Mouse (Mus musculus) fibroblast of lung, adult 2 months (primary cell): ENCODE measurements around the gene Vmn1r44.
"Not testable (repeated sequence)": the region's sequence is repeated elsewhere in the genome, so short reads cannot be mapped to it uniquely, and the experiment has no call there.

ENCODE experiments used
- DNase-seq: peaks from one replicate; pipeline ENCODE4 v3.0.0-alpha.2; 2011; ENCODE audit warnings: low read depth

Vmn1r44 gene

DNA sequence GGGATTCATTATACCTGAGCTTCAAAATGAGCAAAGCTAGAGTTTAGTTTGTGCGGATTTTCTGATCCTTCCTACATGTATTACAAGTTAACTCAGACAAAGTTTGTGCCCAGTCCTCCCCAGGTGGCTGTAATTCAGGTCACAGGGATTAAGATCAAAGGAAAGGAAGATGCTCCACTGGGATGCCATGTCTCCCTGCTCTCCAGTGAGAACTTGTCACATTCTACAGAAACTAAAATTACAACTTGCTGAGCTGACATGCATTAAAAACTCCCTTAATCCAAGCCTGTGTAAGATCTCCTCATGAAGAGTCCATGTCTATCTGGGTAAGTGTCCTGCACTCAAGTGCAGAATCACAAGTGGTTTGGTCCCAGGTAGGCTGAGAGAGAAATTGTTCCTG is at the start of gene Vmn1r44:
Vmn1r44 (plus strand) TSS at position 301 of the 400 bp plus-strand sequence.
- no peak for DNase-seq

DNA sequence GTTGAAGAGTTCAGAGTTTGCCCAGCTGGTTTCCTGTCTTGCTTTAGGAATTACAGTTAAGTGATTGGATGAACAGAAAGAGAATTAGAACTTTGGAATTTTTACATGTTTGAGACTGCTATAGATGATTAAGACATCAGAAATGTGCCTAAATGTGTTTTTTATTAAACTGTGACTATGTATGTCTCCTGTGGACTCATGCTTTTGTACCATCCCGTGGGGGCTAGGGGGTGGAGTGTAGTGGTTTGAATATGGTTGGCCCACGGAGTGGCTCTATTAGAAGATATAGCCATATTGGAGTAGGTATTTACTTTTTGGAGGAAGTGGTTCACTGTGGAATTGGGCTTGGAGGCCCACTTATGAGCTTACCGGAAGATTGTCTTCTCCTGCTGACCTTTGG is 25.9 kb upstream of the Vmn1r44 start:
- no peak for DNase-seq

DNA sequence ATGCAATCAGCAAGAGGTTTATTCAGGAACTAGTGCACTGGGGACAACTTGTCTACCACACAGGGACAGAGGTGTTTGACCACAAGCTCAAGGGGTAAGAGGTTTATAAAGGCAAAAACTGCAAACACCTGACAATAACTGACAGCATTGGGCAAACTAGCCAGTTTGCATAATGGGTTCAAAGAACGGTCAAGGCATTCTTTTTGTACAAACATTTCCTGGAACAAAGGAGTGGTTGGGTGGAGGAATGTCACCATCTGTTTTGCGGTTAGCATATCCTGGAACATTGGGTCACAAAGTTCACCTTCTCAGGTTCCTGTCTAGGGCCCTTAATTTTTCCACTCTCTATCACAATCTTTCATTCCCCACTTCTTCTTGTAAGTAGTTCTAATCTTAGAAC is 23.6 kb upstream of the Vmn1r44 start:
- no peak for DNase-seq

DNA sequence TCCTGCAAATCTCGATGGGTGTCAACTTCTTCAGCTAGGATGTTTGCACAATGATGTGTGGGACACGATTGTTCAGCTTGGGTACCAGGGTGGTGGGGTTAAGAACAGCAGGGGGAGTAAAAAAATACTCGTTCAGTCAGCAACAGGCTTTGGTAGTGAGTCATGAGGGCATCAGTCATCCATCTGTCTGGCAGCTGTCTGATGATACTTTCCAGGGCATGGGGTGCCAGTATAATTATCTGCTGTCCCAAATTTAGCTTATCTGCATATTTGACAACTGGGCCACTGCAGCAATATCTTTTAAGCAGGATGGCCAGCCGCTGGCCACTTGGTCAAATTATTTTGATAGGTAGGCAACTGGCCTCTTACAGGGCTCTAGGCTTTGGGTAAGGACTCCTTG is 19.7 kb upstream of the Vmn1r44 start:
- DNase-seq, result no peak

DNA sequence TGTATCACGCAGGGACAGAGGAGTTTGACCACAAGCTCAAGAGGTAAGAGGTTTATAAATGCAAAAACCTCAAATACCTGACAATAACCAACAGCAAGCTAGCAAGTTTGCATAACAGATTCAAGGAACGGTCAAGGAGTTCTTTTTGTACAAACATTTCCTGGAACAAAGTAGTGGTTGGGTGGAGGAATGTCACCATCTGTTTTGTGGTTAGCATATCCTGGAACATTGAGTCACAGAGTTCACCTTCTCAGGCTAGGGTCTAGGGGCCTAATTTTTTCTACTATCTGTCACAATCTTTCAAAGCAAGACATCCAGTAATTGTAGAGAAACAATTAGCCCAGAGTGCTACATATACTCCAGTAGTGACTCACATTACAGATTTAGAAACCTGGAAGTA is 16.2 kb upstream of the Vmn1r44 start:
- DNase-seq, result peak; percentile 24

DNA sequence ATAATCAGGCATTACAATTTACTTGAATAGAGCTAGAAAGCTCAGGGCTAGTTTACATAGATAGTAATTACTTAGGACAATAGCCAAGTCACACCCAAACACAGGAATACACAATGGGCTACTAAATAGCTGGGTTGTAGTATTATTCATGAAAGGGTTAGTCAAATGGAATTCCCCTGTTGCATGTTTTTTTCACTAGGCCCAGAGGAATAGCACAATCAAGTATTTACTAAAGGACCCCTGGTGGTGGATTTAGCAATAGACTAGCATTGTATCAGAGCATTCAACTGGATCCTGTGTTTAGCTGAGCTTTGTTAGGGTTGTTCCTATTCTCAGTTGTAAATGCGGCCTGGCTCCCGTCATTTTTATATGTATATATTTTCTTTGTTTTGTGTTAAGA is 15.5 kb upstream of the Vmn1r44 start:
- no peak for DNase-seq

DNA sequence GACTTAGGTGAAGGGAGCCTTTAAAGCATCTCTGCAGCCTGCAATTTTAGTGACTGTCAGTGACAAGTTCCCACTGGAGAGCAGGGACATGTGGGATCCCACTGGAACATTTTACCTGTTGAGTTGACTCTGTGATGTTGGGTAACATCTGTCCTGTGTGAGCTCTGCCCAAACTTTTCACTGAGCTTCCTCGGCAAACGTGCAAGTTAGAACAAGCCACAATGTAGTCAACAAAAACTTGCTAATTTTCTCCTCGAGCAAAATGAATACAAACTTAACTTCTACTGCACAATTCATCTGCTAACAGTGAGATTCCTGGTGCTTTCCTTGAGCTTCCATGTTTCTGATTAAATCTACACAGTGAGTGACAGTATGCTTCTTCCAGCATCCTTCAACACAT is 7.1 kb upstream of the Vmn1r44 start, which contains the start of the genes Vmn1r42 and Vmn1r43:
Vmn1r42 (minus strand) TSS at position 101 of the 400 bp plus-strand sequence.
Vmn1r43 (minus strand) TSS at position 101 of the 400 bp plus-strand sequence.
- not testable (repeated sequence) for DNase-seq

DNA sequence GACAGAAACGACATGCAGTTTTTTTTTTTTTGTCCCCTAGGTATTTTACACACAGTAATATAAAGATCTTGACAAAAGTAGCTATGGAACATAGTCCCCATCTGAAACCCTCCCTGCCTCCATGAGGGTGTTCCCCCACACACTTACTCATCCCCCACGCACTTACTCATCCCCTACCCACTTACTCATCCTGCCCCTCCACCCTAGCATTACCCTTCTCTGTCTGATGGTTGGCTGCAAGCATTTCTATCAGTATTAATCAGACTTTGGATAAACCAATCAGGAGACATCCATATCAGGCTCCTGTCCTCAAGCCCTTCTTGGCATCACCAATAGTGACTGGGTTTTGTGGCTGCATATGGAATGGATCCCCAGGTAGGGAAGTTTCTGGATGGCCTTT is 6.5 kb upstream of the Vmn1r44 start:
- DNase-seq, result no peak

DNA sequence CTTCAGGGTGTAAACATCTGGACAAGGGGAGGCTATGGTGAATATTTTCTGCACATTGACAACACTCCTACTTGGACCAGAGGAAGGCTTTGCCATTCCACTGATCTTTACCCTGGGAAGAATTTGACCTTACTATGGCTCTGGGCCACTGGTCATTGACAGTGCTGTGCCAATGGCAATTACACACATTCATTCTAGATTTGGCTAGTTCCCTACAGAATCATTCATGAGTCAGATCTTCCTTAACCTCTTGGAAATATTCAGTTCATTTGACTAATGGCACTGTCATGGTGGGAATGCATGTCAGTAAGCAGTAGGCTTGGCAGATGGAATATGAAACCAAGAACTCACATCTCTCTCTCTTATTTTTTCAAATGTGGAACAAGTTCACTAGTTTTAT is 2.6 kb upstream of the Vmn1r44 start:
- DNase-seq, result no peak

DNA sequence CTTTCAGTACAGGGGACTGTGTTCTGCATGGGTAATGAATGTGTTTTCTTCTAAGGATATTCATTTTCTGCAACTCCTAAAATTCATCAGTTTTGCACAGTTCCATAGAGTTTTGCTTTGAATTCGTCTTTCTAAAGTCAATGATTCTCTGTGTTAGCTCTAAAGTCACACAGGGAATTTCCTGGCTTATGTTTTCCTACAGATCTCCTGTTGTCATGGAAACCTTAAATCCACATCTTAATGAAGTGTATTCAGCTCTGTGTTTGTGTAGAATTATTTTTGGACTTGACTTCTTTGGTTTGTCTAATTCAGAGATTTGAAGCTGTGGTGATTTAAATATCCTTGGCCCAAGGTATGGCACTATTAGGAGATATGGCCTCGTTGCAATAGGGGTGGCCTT is 352 bp downstream of the Vmn1r44 start:
- DNase-seq, result no peak

DNA sequence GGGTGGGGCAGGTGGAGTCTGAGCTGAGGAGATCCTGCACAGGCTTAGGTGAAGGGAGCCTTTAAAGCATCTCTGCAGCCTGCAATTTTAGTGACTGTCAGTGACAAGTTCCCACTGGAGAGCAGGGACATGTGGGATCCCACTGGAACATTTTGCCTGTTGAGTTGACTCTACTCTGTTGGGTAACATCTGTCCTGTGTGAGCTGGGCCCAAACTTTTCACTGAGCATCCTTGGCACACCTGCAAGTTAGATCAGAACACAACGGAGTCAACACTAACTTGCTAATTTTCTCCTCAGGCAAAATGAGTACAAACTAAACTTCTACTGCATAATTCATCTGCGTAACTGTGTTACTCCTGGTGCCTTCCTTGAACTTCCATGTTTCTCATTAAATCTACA is 57.0 kb downstream of the Vmn1r44 start, which contains the start of gene Vmn1r45:
Vmn1r45 (minus strand) TSS at position 101 of the 400 bp plus-strand sequence.
- DNase-seq, result not testable (repeated sequence)

DNA sequence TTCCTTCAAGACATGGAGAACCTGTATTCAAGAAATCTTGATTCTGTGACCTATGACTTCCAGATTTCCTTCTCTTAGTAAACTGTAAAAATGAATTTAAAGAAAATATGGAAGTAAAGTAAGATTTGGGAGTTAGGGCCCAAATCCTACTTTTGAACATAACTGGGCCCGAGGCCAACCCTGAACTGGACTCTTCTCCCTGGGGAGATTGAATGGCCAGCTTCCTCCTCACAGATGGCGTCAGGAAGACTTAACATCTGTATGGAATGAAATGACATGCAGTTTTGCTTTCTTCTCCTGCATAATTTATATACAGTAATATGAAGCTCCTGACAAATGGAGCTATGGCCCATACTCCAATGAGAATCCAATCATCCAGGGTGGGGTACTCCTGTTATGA is 57.5 kb downstream of the Vmn1r44 start:
- no peak for DNase-seq
